14 mouse cellular contexts compared by ENCODE assay signal in the genomic region with DNA sequence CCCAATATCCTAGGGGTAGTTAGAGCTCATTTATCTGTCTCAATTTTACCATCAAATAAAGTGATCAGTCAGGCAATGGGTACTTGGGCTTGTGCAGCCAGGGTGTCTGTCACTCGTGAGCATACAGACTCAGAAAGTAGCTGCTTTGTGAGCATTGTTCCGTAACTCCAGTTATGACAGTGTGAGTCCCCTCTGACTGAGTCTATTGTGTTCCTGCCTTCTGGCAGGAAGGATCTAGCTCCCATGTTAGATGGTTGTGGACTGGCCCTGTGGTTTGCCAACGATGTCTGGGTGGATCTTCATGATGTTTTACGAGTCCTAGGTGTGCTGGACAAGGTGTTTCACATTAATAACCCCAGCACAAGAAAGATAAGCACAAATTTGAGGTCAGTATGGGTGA. TPM values are rescaled to one million over a fixed set of nuclear protein-coding genes. Genes with fewer than 3 reads are reported as not detected.
DNase-seq lines count a peak whose midpoint lies in the region; ATAC-seq and TF ChIP-seq lines count a peak whose summit lies in the region.
"Had no signal": no experiment of that assay in that cellular context is flagged by ENCODE, and none has a peak within 500 bp of the region (broad histone marks: within the 10 kb centered on the region; RNA-seq: fewer than 3 reads in every experiment).

No protein-coding gene starts in this region.

- no peak overlapping the region for H3K4me2 ChIP-seq in midbrain, postnatal 0 days (ENCODE audit: low read depth, low read length, poor library complexity, severe bottlenecking)

- H3K9ac ChIP-seq in midbrain, postnatal 0 days (replicated peaks; ENCODE audit: low read length, poor library complexity, severe bottlenecking) = no peak overlapping the region
- H3K9ac ChIP-seq: forebrain, embryonic 12.5 days had no signal

- no peaks in the 10 kb centered on the region for H3K4me1 ChIP-seq in midbrain, postnatal 0 days (ENCODE audit: insufficient read depth, low read length)

- TF ChIP-seq CTCF in midbrain, postnatal 0 days (IDR thresholded peaks at IDR 0.05) = no peak

- 54% methylated on average over 4 of the region's 4 CpGs for WGBS in midbrain, postnatal 0 days

- H3K4me3 ChIP-seq in midbrain, postnatal 0 days (ENCODE audit: low read depth, low read length) = no peak overlapping the region
- H3K4me3 ChIP-seq: forebrain, embryonic 12.5 days had no signal

- no peak for ATAC-seq in midbrain, postnatal 0 days (ENCODE audit: low FRiP score)

- no peak overlapping the region for H3K27ac ChIP-seq in midbrain, postnatal 0 days (ENCODE audit: low read depth, low read length)
- H3K27ac ChIP-seq: forebrain, embryonic 12.5 days had no signal

- H3K36me3 ChIP-seq in midbrain, postnatal 0 days (ENCODE audit: insufficient read depth, low read length) = no peaks in the 10 kb centered on the region
- H3K36me3 ChIP-seq: forebrain, embryonic 12.5 days had no signal

- H3K9me3 ChIP-seq in midbrain, postnatal 0 days (ENCODE audit: low read length) = no peaks in the 10 kb centered on the region
- H3K9me3 ChIP-seq: forebrain, embryonic 12.5 days had no signal

- DNase-seq in embryo, embryonic 10 days (ENCODE audit: low spot score) = peak; percentile 20
- DNase-seq in embryo, embryonic 11 days = no peak
- DNase-seq in layer of hippocampus, adult 11-12 months (ENCODE audit: low spot score) = peak; percentile 5
- DNase-seq in layer of hippocampus, adult 8-10 months (ENCODE audit: low spot score in 2 of 2) = no peak
- peak; percentile 1 for DNase-seq in urinary bladder, postnatal 25 days (ENCODE audit: low spot score)
- no peak for DNase-seq in urinary bladder, adult 18-20 months (ENCODE audit: low spot score in 2 of 2)
- no peak for DNase-seq in midbrain, postnatal 0 days (ENCODE audit: low spot score)
- DNase-seq in kidney, postnatal 4 days = no peak
- DNase-seq: kidney, postnatal 10 days had no signal

- H3K27me3 ChIP-seq in midbrain, postnatal 0 days (ENCODE audit: insufficient read depth, low read length) = peaks cover 25% of the 10 kb centered on the region

RNA-seq across cellular contexts. Expression of a gene that starts 21.2 kb away (rescaled TPM):
- total RNA-seq in layer of hippocampus, adult 8-10 months (2022) = 1 to 10 TPM; 6.2 to 8.4 (median 7.1) TPM
- total RNA-seq in midbrain, postnatal 0 days (2014; rRNA removed) = 16.9 and 21.7 TPM in 2 replicates
- 10.0 and 10.7 TPM in 2 replicates for polyA plus RNA-seq in midbrain, postnatal 0 days (2015; fragmentation: Nextera tagmentation; extraction: Ambion mirVana)

RNA-seq across cellular contexts. Expression of a gene that starts 56.5 kb away (rescaled TPM):
- 10 to 100 TPM; 28.9 to 32.6 (median 31.6) TPM for total RNA-seq in layer of hippocampus, adult 8-10 months (2022)
- 36.2 and 48.2 TPM in 2 replicates for total RNA-seq in midbrain, postnatal 0 days (2014; rRNA removed)
- polyA plus RNA-seq in midbrain, postnatal 0 days (2015; fragmentation: Nextera tagmentation; extraction: Ambion mirVana) = 23.3 and 26.3 TPM in 2 replicates
- total RNA-seq: megakaryocyte-erythroid progenitor cell, adult 5-6 weeks; neutrophil, adult 5-6 weeks had no signal

RNA-seq across cellular contexts. Expression of a gene that starts 57.8 kb away (rescaled TPM):
- total RNA-seq in layer of hippocampus, adult 8-10 months (2022) = not detected
- not detected in 2 replicates for total RNA-seq in midbrain, postnatal 0 days (2014; rRNA removed)
- not detected in 2 replicates for polyA plus RNA-seq in midbrain, postnatal 0 days (2015; fragmentation: Nextera tagmentation; extraction: Ambion mirVana)
- total RNA-seq: common myeloid progenitor, adult 5-6 weeks; megakaryocyte-erythroid progenitor cell, adult 5-6 weeks; neutrophil, adult 5-6 weeks had no signal
- polyA plus RNA-seq: gonadal fat pad, adult 2 months had no signal

Comparison
In these comparisons a context has a peak if more than half of its experiments do, and no peak if none do; other contexts are left out.
1. DNase-seq: peak in embryo, embryonic 10 days (single experiment), layer of hippocampus, adult 11-12 months (single experiment) and urinary bladder, postnatal 25 days (single experiment); none in embryo, embryonic 11 days (single experiment), layer of hippocampus, adult 8-10 months (0 of 2), urinary bladder, adult 18-20 months (0 of 2), midbrain, postnatal 0 days (single experiment) and kidney, postnatal 4 days (0 of 2).